Mouse (Mus musculus) C2C12 (cell line): Measurements from ENCODE around the gene Spint2. TPM values are rescaled to one million over a fixed set of nuclear protein-coding genes. Genes with fewer than 3 reads are reported as not detected.

Source experiments
- H3K27me3 ChIP-seq: one replicate; pipeline ENCODE4 v1.6.1; 2011; ENCODE audit not compliant: control insufficient read depth, insufficient read depth, insufficient read length
- H3K36me3 ChIP-seq: one replicate; pipeline ENCODE4 v1.6.1; 2011; ENCODE audit not compliant: control insufficient read depth, insufficient read depth
- H3K4me3 ChIP-seq: one replicate; pipeline ENCODE4 v1.5.1; 2011; ENCODE audit warnings: mild to moderate bottlenecking, control low read depth; ENCODE audit not compliant: poor library complexity, insufficient read depth, severe bottlenecking
- H3K79me2 ChIP-seq: one replicate; pipeline ENCODE4 v1.6.1; 2011; ENCODE audit not compliant: control insufficient read depth, insufficient read depth
- H3K79me3 ChIP-seq: one replicate; pipeline ENCODE4 v1.6.1; 2011; ENCODE audit warnings: low read depth, control low read depth
- H3ac ChIP-seq: one replicate; pipeline ENCODE3; 2011; ENCODE audit warnings: low read depth; ENCODE audit not compliant: control insufficient read depth, insufficient read length
- CEBPB ChIP-seq: IDR thresholded peaks from one replicate; pipeline ENCODE4 v1.6.1; 2011; ENCODE audit warnings: low read depth, mild to moderate bottlenecking, control low read depth, moderate library complexity
- CTCF ChIP-seq: IDR thresholded peaks from one replicate; pipeline ENCODE4 v1.5.1; 2011; ENCODE audit not compliant: control insufficient read depth, insufficient read depth, insufficient read length
- FOSL1 ChIP-seq: IDR thresholded peaks from one replicate; pipeline ENCODE4 v1.8.0; 2011; ENCODE audit warnings: mild to moderate bottlenecking, low read length; ENCODE audit not compliant: poor library complexity, insufficient read depth, severe bottlenecking
- MAX ChIP-seq: IDR thresholded peaks from one replicate; pipeline ENCODE4 v1.6.1; 2011; ENCODE audit warnings: mild to moderate bottlenecking, control low read depth
- MYOD1 ChIP-seq: IDR thresholded peaks from one replicate; pipeline ENCODE4 v1.6.1; 2011; ENCODE audit warnings: low read depth; ENCODE audit not compliant: control insufficient read depth, insufficient read length
- MYOG ChIP-seq: IDR thresholded peaks from one replicate; pipeline ENCODE4 v1.6.1; 2011; ENCODE audit not compliant: control insufficient read depth, insufficient read length; ENCODE audit errors: extremely low read depth
- USF1 ChIP-seq: IDR thresholded peaks from one replicate; pipeline ENCODE4 v1.6.1; 2011; ENCODE audit warnings: low read depth, mild to moderate bottlenecking, control low read depth, moderate library complexity
- polyA plus RNA-seq: library from polyadenylated mRNA; unstranded; fragments of >200 nt; fragmentation: generic; extraction: Trizol; gene quantifications from one replicate; pipeline ENCODE4 v1.2.1, GENCODE M21; 2012; ENCODE audit warnings: missing spikeins

The Spint2 gene
- polyA plus RNA-seq, 1 experiment = not detected

GRCm38 (mm10) chr7:29234661-29235060 lies 47.1 kb downstream of the Spint2 start:
- Histone ChIP-seq H3K27me3 (no peaks in the 10 kb centered on the region), H3K36me3 (no peaks in the 10 kb centered on the region), H3ac (no peak overlapping the region), H3K4me3 (no peak overlapping the region), H3K79me2 (peaks cover 10% of the 10 kb centered on the region), H3K79me3 (peaks cover 4% of the 10 kb centered on the region)
- TF ChIP-seq USF1 = no peak
- TF ChIP-seq CTCF = no peak
- TF ChIP-seq FOSL1 = no peak
- TF ChIP-seq CEBPB = no peak
- no peak for TF ChIP-seq MYOD1
- no peak for TF ChIP-seq MYOG
- no peak for TF ChIP-seq MAX

DNA sequence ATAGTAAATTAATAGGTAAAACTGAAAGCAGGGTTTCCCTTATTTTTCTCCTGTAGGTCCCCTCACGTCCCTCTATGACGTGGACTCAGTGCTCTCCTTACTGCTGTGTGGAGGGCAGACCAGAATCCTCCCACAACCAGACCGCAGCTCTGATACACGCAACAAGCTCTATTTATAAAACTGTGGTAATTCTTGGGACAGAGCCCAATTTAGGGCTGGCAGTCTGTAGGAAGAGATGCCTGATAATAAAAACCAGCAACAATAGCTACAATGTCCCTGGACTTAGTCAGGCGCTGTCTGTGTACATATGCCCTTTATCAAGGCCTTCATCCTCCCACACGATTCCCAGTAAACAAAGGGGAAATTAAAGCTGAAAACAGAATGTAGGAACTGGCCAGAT lies 48.0 kb downstream of the Spint2 start:
- Histone ChIP-seq H3K79me2 (peaks cover 1% of the 10 kb centered on the region), H3K79me3 (peaks cover 2% of the 10 kb centered on the region), H3ac (no peak overlapping the region), H3K36me3 (no peaks in the 10 kb centered on the region), H3K27me3 (no peaks in the 10 kb centered on the region), H3K4me3 (no peak overlapping the region)
- no peak for TF ChIP-seq MYOG
- TF ChIP-seq MAX = no peak
- no peak for TF ChIP-seq MYOD1
- no peak for TF ChIP-seq USF1
- no peak for TF ChIP-seq FOSL1
- TF ChIP-seq CEBPB = no peak
- TF ChIP-seq CTCF = no peak

GRCm38 (mm10) chr7:29232247-29233013 lies 49.3 kb downstream of the Spint2 start, which contains the start of gene Kcnk6:
Gene Kcnk6, minus strand, starts transcription at chr7:29232515.
- Histone ChIP-seq H3K27me3 (no peaks in the 10 kb centered on the region), H3K79me2 (no peaks in the 10 kb centered on the region)

DNA sequence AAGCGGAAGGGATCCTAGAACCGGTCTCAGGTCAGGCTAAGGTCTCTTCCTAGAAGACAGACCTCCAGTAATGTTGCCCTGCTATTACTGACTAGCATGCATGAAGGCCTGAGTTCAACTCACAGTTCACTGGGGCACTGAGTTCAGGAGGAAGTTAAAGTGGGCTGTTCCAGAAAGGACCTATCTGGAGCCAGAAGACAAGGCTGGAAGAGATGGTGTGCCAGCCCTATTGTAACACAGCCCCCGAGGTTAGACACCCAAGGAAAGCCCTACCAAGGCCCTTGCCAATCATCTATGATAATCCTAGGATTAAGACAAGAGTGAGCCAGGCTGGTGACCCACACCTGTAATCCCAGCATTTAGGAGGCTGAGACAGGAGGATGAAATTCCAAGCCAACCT lies 50.2 kb downstream of the Spint2 start:
- no peak for TF ChIP-seq MAX
- TF ChIP-seq FOSL1 = no peak
- no peak for TF ChIP-seq CTCF
- TF ChIP-seq CEBPB = no peak
- no peak for TF ChIP-seq USF1
- no peak for TF ChIP-seq MYOG
- TF ChIP-seq MYOD1 = no peak
- H3K27me3 ChIP-seq = no peaks in the 10 kb centered on the region

More at GRCm38 (mm10) chr7:29232247-29233013, 49.3 kb downstream of the Spint2 start, which contains the start of gene Kcnk6:
- Histone ChIP-seq H3ac (no peak within 1 kb of the TSS), H3K79me3 (no peaks in the 10 kb centered on the region), H3K4me3 (no peak within 1 kb of the TSS), H3K36me3 (no peaks in the 10 kb centered on the region)
- no peak for TF ChIP-seq FOSL1
- TF ChIP-seq CTCF = no peak
- TF ChIP-seq MAX = no peak
- TF ChIP-seq USF1 = no peak
- TF ChIP-seq MYOG = no peak
- no peak for TF ChIP-seq MYOD1
- no peak for TF ChIP-seq CEBPB

DNA sequence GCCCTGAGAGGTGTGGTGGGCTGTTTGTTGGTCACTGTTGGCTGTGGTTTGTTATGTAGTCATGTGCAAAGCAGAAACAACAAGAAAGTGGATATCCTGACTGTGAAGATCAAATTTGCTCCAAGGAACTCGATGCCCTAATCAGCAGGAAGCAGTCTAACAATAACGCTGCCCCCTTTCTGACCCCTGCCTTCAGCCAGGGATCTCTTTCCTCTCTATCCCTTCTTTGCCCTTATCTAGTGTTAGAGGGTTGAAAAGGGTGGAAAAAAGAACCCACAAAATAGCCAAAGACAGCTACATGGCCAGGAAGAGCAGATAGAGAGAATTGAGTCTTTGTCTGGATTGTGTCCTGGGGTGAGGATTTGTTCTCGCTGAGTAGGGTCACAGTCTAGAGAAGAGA lies 51.2 kb downstream of the Spint2 start:
- Histone ChIP-seq H3K36me3 (no peaks in the 10 kb centered on the region), H3K79me3 (no peaks in the 10 kb centered on the region), H3ac (no peak overlapping the region), H3K4me3 (no peak overlapping the region), H3K79me2 (no peaks in the 10 kb centered on the region), H3K27me3 (no peaks in the 10 kb centered on the region)
- TF ChIP-seq CTCF (no peak), USF1 (no peak), CEBPB (no peak), MAX (no peak), FOSL1 (no peak), MYOD1 (no peak), MYOG (no peak)

More for the DNA sequence above, 50.2 kb downstream of the Spint2 start:
- H3K79me3 ChIP-seq = no peaks in the 10 kb centered on the region
- H3K36me3 ChIP-seq = no peaks in the 10 kb centered on the region
- H3K4me3 ChIP-seq = no peak overlapping the region
- no peak overlapping the region for H3ac ChIP-seq
- no peaks in the 10 kb centered on the region for H3K79me2 ChIP-seq

GRCm38 (mm10) chr7:29228202-29228601 lies 53.5 kb downstream of the Spint2 start:
- no peaks in the 10 kb centered on the region for H3K79me2 ChIP-seq
- H3K27me3 ChIP-seq = no peaks in the 10 kb centered on the region
- H3K4me3 ChIP-seq = no peak overlapping the region
- TF ChIP-seq FOSL1 (no peak), CTCF (no peak), MYOG (no peak)
- no peaks in the 10 kb centered on the region for H3K36me3 ChIP-seq
- no peaks in the 10 kb centered on the region for H3K79me3 ChIP-seq
- H3ac ChIP-seq = no peak overlapping the region
